In genomic region chr17:71010646-71011242, GRCm38 (mm10) we compare ENCODE assay signal across 13 mouse cellular contexts. TPM values are rescaled to one million over a fixed set of nuclear protein-coding genes. Genes with fewer than 3 reads are reported as not detected.
DNase-seq lines count a peak whose midpoint lies in the region; ATAC-seq and TF ChIP-seq lines count a peak whose summit lies in the region.
"Had no signal": no experiment of that assay in that cellular context is flagged by ENCODE, and none has a peak within 500 bp of the region (broad histone marks: within the 10 kb centered on the region; RNA-seq: fewer than 3 reads in every experiment).

No protein-coding gene starts in this region.

- H3K4me3 ChIP-seq in liver, postnatal 0 days (ENCODE audit: low read depth, low read length): no peak overlapping the region
- H3K4me3 ChIP-seq in gastrocnemius, adult 2 months: no peak overlapping the region
- H3K4me3 ChIP-seq: kidney, embryonic 15.5 days; limb, embryonic 15.5 days; midbrain, embryonic 10.5 days; neural tube, embryonic 15.5 days had no signal

- no peaks in the 10 kb centered on the region for H3K4me1 ChIP-seq in liver, postnatal 0 days (ENCODE audit: insufficient read depth)
- H3K4me1 ChIP-seq: limb, embryonic 15.5 days; neural tube, embryonic 15.5 days had no signal

- no peak overlapping the region for H3K9ac ChIP-seq in liver, postnatal 0 days (replicated peaks)
- H3K9ac ChIP-seq: kidney, embryonic 15.5 days; limb, embryonic 15.5 days; neural tube, embryonic 15.5 days had no signal

- no peak overlapping the region for H3K27ac ChIP-seq in liver, postnatal 0 days (ENCODE audit: low read depth)
- no peak overlapping the region for H3K27ac ChIP-seq in gastrocnemius, adult 2 months
- H3K27ac ChIP-seq: kidney, embryonic 15.5 days; limb, embryonic 15.5 days; midbrain, embryonic 10.5 days; neural tube, embryonic 15.5 days had no signal

- DNase-seq in heart, adult 11 months: peak; percentile 61
- DNase-seq in heart, postnatal 14 days: no peak
- peak; percentile 54 to 55 for DNase-seq in B cell, adult 2 months
- peak; percentile 27 for DNase-seq in c-Kit-positive CD71-positive TER-119-positive erythroid progenitor cells, embryonic 14.5 days (ENCODE audit: low spot score)
- peak; percentile 52 for DNase-seq in liver, postnatal 0 days
- DNase-seq in gastrocnemius, adult 2 months: no peak
- no peak for DNase-seq in frontal cortex, adult 2 months (ENCODE audit: extremely low spot score in 1 of 2, low spot score in 1 of 2)
- no peak for DNase-seq in gastrocnemius, postnatal 36 days
- DNase-seq: right cerebral cortex, postnatal 25 days had no signal

- intact Hi-C loops in heart, postnatal 14 days (cut with DNase I): no loop called here
- intact Hi-C loops in gastrocnemius, adult 2 months (cut with DNase I): no loop called here
- intact Hi-C loops in gastrocnemius, postnatal 36 days (cut with DNase I): no loop called here

- ATAC-seq in liver, postnatal 0 days: peak; percentile 77

- no peak overlapping the region for H3K4me2 ChIP-seq in liver, postnatal 0 days (ENCODE audit: low read depth, low read length)
- H3K4me2 ChIP-seq: kidney, embryonic 15.5 days; limb, embryonic 15.5 days; neural tube, embryonic 15.5 days had no signal

- no peaks in the 10 kb centered on the region for H3K27me3 ChIP-seq in liver, postnatal 0 days (ENCODE audit: insufficient read depth, low read length)
- H3K27me3 ChIP-seq: kidney, embryonic 15.5 days; limb, embryonic 15.5 days; neural tube, embryonic 15.5 days had no signal

- TF ChIP-seq EP300 in liver, postnatal 0 days (IDR thresholded peaks at IDR 0.05; ENCODE audit: low read depth): no peak

- H3K9me3 ChIP-seq in liver, postnatal 0 days (ENCODE audit: low read length): no peaks in the 10 kb centered on the region
- H3K9me3 ChIP-seq: kidney, embryonic 15.5 days; limb, embryonic 15.5 days; midbrain, embryonic 10.5 days; neural tube, embryonic 15.5 days had no signal

- WGBS in liver, postnatal 0 days (ENCODE audit: insufficient replicate concordance): 68% methylated on average over 7 of the region's 7 CpGs

- TF ChIP-seq CTCF in liver, postnatal 0 days (IDR thresholded peaks at IDR 0.05; ENCODE audit: low read depth): no peak
- TF ChIP-seq CTCF in gastrocnemius, adult 2 months (IDR thresholded peaks at IDR 0.05): no peak

- no peaks in the 10 kb centered on the region for H3K36me3 ChIP-seq in liver, postnatal 0 days (replicated peaks; ENCODE audit: insufficient read depth, low read length)
- H3K36me3 ChIP-seq: kidney, embryonic 15.5 days; limb, embryonic 15.5 days; midbrain, embryonic 10.5 days; neural tube, embryonic 15.5 days had no signal

RNA-seq across cellular contexts. Expression of gene Myl12a, which starts 8.1 kb away (rescaled TPM):
- 100 to 1,000 TPM; 728 to 823 TPM for total RNA-seq in heart, postnatal 14 days (2021)
- 195 and 199 TPM in 2 replicates for polyA plus RNA-seq in liver, postnatal 0 days (2015; fragmentation: Nextera tagmentation; extraction: Ambion mirVana)
- total RNA-seq in gastrocnemius, adult 2 months (2021): 100 to 1,000 TPM; 301 to 553 TPM
- 42.9 and 48.8 TPM in 2 replicates for polyA plus RNA-seq in frontal cortex, adult 2 months (2012; rRNA removed)
- total RNA-seq in gastrocnemius, postnatal 36 days (2021): 100 to 1,000 TPM; 295 to 502 TPM

RNA-seq across cellular contexts. Expression of gene Myom1, which starts 8.3 kb away (rescaled TPM):
- 1,000 to 10,000 TPM; 1,141 to 1,154 TPM for total RNA-seq in heart, postnatal 14 days (2021)
- 2.1 and 4.4 TPM in 2 replicates for polyA plus RNA-seq in liver, postnatal 0 days (2015; fragmentation: Nextera tagmentation; extraction: Ambion mirVana)
- total RNA-seq in gastrocnemius, adult 2 months (2021): 1,000 to 10,000 TPM; 1,223 to 1,379 TPM
- 2.8 and 3.7 TPM in 2 replicates for polyA plus RNA-seq in frontal cortex, adult 2 months (2012; rRNA removed)
- total RNA-seq in gastrocnemius, postnatal 36 days (2021): 1,000 to 10,000 TPM; 1,200 to 1,249 TPM

Comparison
In these comparisons a context has a peak if more than half of its experiments do, and no peak if none do; other contexts are left out.
1. DNase-seq: peak in heart, adult 11 months (single experiment), B cell, adult 2 months (2 of 2), c-Kit-positive CD71-positive TER-119-positive erythroid progenitor cells, embryonic 14.5 days (single experiment) and liver, postnatal 0 days (single experiment); none in heart, postnatal 14 days (0 of 2), gastrocnemius, adult 2 months (single experiment), frontal cortex, adult 2 months (0 of 2) and gastrocnemius, postnatal 36 days (0 of 2).